7 mouse cellular contexts compared by ENCODE assay signal in genomic region chr6:121635076-121635475, GRCm38 (mm10). TPM values are rescaled to one million over a fixed set of nuclear protein-coding genes. Genes with fewer than 3 reads are reported as not detected.
A peak's percentile ranks its signal among the peaks of the same experiment; 100 is the strongest.
DNase-seq lines count a peak whose midpoint lies in the region; ATAC-seq and TF ChIP-seq lines count a peak whose summit lies in the region.

Gene A2m, plus strand, starts transcription at chr6:121635376.

- H3K4me1 ChIP-seq in lung, embryonic 15.5 days, result peaks cover 13% of the 10 kb centered on the region; the same call in 1 of the 2 replicates
- no peaks in the 10 kb centered on the region for H3K4me1 ChIP-seq in forebrain, postnatal 0 days (ENCODE audit: insufficient read depth)
- H3K4me1 ChIP-seq in limb, embryonic 13.5 days, result 0 out of 2 replicates have a peak, but pooled peaks cover 5% of the 10 kb centered on the region
- peaks cover 7% of the 10 kb centered on the region; the same call in 1 of the 2 replicates for H3K4me1 ChIP-seq in neural tube, embryonic 15.5 days

- no peaks in the 10 kb centered on the region for H3K9me3 ChIP-seq in lung, embryonic 15.5 days
- no peaks in the 10 kb centered on the region for H3K9me3 ChIP-seq in forebrain, postnatal 0 days (ENCODE audit: low read length)
- no peaks in the 10 kb centered on the region for H3K9me3 ChIP-seq in limb, embryonic 13.5 days
- no peaks in the 10 kb centered on the region for H3K9me3 ChIP-seq in neural tube, embryonic 15.5 days (replicated peaks)

- H3K27ac ChIP-seq in lung, embryonic 15.5 days, result peak within 1 kb of the TSS; percentile 19; the same call in 1 of the 2 replicates
- no peak within 1 kb of the TSS for H3K27ac ChIP-seq in forebrain, postnatal 0 days (ENCODE audit: low read depth, low read length)
- H3K27ac ChIP-seq in limb, embryonic 13.5 days, result no peak within 1 kb of the TSS
- no peak within 1 kb of the TSS for H3K27ac ChIP-seq in neural tube, embryonic 15.5 days (replicated peaks)

- ATAC-seq in lung, embryonic 15.5 days (ENCODE audit: borderline replicate concordance, extremely low read depth, low FRiP score, low TSS enrichment), result no peak
- no peak for ATAC-seq in forebrain, postnatal 0 days
- ATAC-seq in limb, embryonic 13.5 days (ENCODE audit: low FRiP score, low read depth), result no peak
- no peak for ATAC-seq in neural tube, embryonic 15.5 days (ENCODE audit: low FRiP score)

- DNase-seq in lung, postnatal 10 days, result no peak
- no peak for DNase-seq in forebrain, postnatal 0 days
- DNase-seq in right cerebral cortex, postnatal 25 days, result no peak
- no peak for DNase-seq in right cerebral cortex, postnatal 4 days

- WGBS in lung, embryonic 15.5 days, result 79% methylated on average over 8 of the region's 8 CpGs
- WGBS in forebrain, postnatal 0 days, result 89% methylated on average over 8 of the region's 8 CpGs
- WGBS in limb, embryonic 13.5 days, result 88% methylated on average over 8 of the region's 8 CpGs
- 89% methylated on average over 8 of the region's 8 CpGs for WGBS in neural tube, embryonic 15.5 days

- H3K4me3 ChIP-seq in lung, embryonic 15.5 days, result peak within 1 kb of the TSS; percentile 8
- H3K4me3 ChIP-seq in forebrain, postnatal 0 days (ENCODE audit: low read depth, low read length), result peak within 1 kb of the TSS; percentile 24
- peak within 1 kb of the TSS; percentile 20 for H3K4me3 ChIP-seq in limb, embryonic 13.5 days
- H3K4me3 ChIP-seq in neural tube, embryonic 15.5 days (replicated peaks), result peak within 1 kb of the TSS; percentile 25

- H3K9ac ChIP-seq in lung, embryonic 15.5 days, result no peak within 1 kb of the TSS
- 0 out of 2 replicates have a peak within 1 kb of the TSS, but pooled peaks have one; percentile 28 for H3K9ac ChIP-seq in forebrain, postnatal 0 days
- no peak within 1 kb of the TSS for H3K9ac ChIP-seq in limb, embryonic 13.5 days
- no peak within 1 kb of the TSS for H3K9ac ChIP-seq in neural tube, embryonic 15.5 days (replicated peaks)

- peak within 1 kb of the TSS; percentile 46 for H3K4me2 ChIP-seq in lung, embryonic 15.5 days
- peak within 1 kb of the TSS; percentile 48 for H3K4me2 ChIP-seq in forebrain, postnatal 0 days (ENCODE audit: low read depth)
- peak within 1 kb of the TSS; percentile 53 for H3K4me2 ChIP-seq in limb, embryonic 13.5 days (replicated peaks)
- peak within 1 kb of the TSS; percentile 53 for H3K4me2 ChIP-seq in neural tube, embryonic 15.5 days

- H3K27me3 ChIP-seq in lung, embryonic 15.5 days, result no peaks in the 10 kb centered on the region
- no peaks in the 10 kb centered on the region for H3K27me3 ChIP-seq in forebrain, postnatal 0 days (ENCODE audit: insufficient read depth, low read length)
- H3K27me3 ChIP-seq in limb, embryonic 13.5 days, result no peaks in the 10 kb centered on the region
- no peaks in the 10 kb centered on the region for H3K27me3 ChIP-seq in neural tube, embryonic 15.5 days (replicated peaks)

- H3K36me3 ChIP-seq in lung, embryonic 15.5 days, result no peaks in the 10 kb centered on the region
- H3K36me3 ChIP-seq in forebrain, postnatal 0 days (ENCODE audit: insufficient read depth), result no peaks in the 10 kb centered on the region
- H3K36me3 ChIP-seq in limb, embryonic 13.5 days, result no peaks in the 10 kb centered on the region
- H3K36me3 ChIP-seq in neural tube, embryonic 15.5 days, result no peaks in the 10 kb centered on the region

- TF ChIP-seq CTCF in forebrain, postnatal 0 days (IDR thresholded peaks at IDR 0.05; ENCODE audit: low read depth), result no peak

RNA-seq across cellular contexts. Expression of gene A2m, which starts in this region (rescaled TPM):
- 7.7 and 7.8 TPM in 2 replicates for polyA plus RNA-seq in lung, embryonic 15.5 days (2015; fragmentation: Nextera tagmentation; extraction: Ambion mirVana)
- total RNA-seq in forebrain, postnatal 0 days (2014; rRNA removed), result 7.2 and 11.5 TPM in 2 replicates
- 5.2 and 8.7 TPM in 2 replicates for polyA plus RNA-seq in forebrain, postnatal 0 days (2015; fragmentation: Nextera tagmentation; extraction: Ambion mirVana)
- polyA plus RNA-seq in limb, embryonic 13.5 days (2015; fragmentation: Nextera tagmentation; extraction: Ambion mirVana), result 5.1 and 5.7 TPM in 2 replicates
- polyA plus RNA-seq in neural tube, embryonic 15.5 days (2015; fragmentation: Nextera tagmentation; extraction: Ambion mirVana), result 12.8 and 14.2 TPM in 2 replicates
